Mouse (Mus musculus): Measurements from ENCODE around the gene Rab40b.

DNA sequence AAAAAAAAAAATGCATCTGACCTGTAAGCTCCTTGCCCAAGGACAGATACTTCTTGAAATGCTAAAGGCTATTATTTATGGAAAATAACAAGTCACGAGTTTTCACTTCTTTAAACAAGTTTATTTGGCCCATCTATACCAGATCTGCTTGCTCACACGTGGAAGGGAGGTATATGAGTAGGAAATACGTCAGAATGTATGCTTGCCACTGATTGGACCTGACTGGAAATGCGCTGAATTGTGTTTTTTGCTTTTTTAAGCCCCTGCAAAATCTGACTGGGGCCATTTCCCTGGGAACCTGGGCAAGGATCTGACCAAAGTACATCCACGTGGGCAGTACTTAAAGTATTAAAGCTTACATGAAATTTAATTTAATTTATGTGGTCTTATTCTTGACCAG, 32.3 kb upstream of the Rab40b start:
- TF ChIP-seq EP300 (IDR thresholded peaks at IDR 0.05; ENCODE audit: insufficient read depth, low read depth, low read length) (no peak), CTCF (IDR thresholded peaks at IDR 0.05) (no peak)
